Mouse (Mus musculus) megakaryocyte progenitor cell, adult 5-6 weeks (primary cell): ENCODE results near the gene Slit3. TPM values are rescaled to one million over a fixed set of nuclear protein-coding genes. Genes with fewer than 3 reads are reported as not detected.

Experiments
- ATAC-seq: replicated peaks from 2 replicates; pipeline ENCODE4 v1.8.0; 2016; ENCODE audit warnings: mild to moderate bottlenecking, moderate TSS enrichment, inconsistent platforms; ENCODE audit not compliant: poor library complexity
- total RNA-seq, 2 experiments: library from RNA; stranded (forward) in 1 of 2; stranded (reverse) in 1 of 2; fragments of 157-497, 149-512 nt in 1 of 2; fragments of 200-1000 nt in 1 of 2; gene quantifications; 2 replicates each; pipeline versions ENCODE4 v1.2.3 to v1.2.4; 2015 to 2017

The Slit3 gene
- total RNA-seq, 2 experiments from 2014 or later: not detected

- no peak for ATAC-seq
Measured at GRCm38 (mm10) chr11:35194826-35195225, 73.8 kb downstream of the Slit3 start.

- ATAC-seq: no peak
Measured at GRCm38 (mm10) chr11:35196777-35197176, 75.8 kb downstream of the Slit3 start.

GRCm38 (mm10) chr11:35198537-35199088 lies 77.6 kb downstream of the Slit3 start:
- no peak for ATAC-seq

GRCm38 (mm10) chr11:35202332-35202731 lies 81.3 kb downstream of the Slit3 start:
- ATAC-seq: no peak

- ATAC-seq: no peak
Measured at GRCm38 (mm10) chr11:35203673-35204072, 82.6 kb downstream of the Slit3 start.

GRCm38 (mm10) chr11:35204084-35204483 lies 83.1 kb downstream of the Slit3 start:
- no peak for ATAC-seq

- no peak for ATAC-seq
Measured at GRCm38 (mm10) chr11:35210728-35211682, 90.0 kb downstream of the Slit3 start.

GRCm38 (mm10) chr11:35224025-35224424 lies 103.0 kb downstream of the Slit3 start:
- ATAC-seq: no peak

- no peak for ATAC-seq
Measured at GRCm38 (mm10) chr11:35231361-35232090, 110.5 kb downstream of the Slit3 start.

GRCm38 (mm10) chr11:35232321-35232720 lies 111.3 kb downstream of the Slit3 start:
- ATAC-seq: no peak

- ATAC-seq: no peak
Measured at GRCm38 (mm10) chr11:35241379-35241778, 120.4 kb downstream of the Slit3 start.

- ATAC-seq: no peak
Measured at GRCm38 (mm10) chr11:35243597-35243996, 122.6 kb downstream of the Slit3 start.

GRCm38 (mm10) chr11:35244526-35244925 lies 123.5 kb downstream of the Slit3 start:
- ATAC-seq: no peak

- ATAC-seq: no peak
Measured at GRCm38 (mm10) chr11:35246623-35247022, 125.6 kb downstream of the Slit3 start.

- no peak for ATAC-seq
Measured at GRCm38 (mm10) chr11:35248088-35248487, 127.1 kb downstream of the Slit3 start.

- ATAC-seq: no peak
Measured at GRCm38 (mm10) chr11:35250871-35251418, 129.9 kb downstream of the Slit3 start.

GRCm38 (mm10) chr11:35251910-35252309 lies 130.9 kb downstream of the Slit3 start:
- ATAC-seq: no peak

- ATAC-seq: no peak
Measured at GRCm38 (mm10) chr11:35257351-35257750, 136.3 kb downstream of the Slit3 start.

- ATAC-seq: no peak
Measured at GRCm38 (mm10) chr11:35261562-35262087, 140.6 kb downstream of the Slit3 start.

GRCm38 (mm10) chr11:35262289-35262941 lies 141.4 kb downstream of the Slit3 start:
- no peak for ATAC-seq
